Mouse (Mus musculus) liver, embryonic 14.5 days (tissue): ENCODE data around the gene Pds5a.

ENCODE experiments used
- CTCF ChIP-seq: IDR thresholded peaks from 2 replicates; pipeline ENCODE4 v1.5.1; 2016; ENCODE audit warnings: antibody characterized with exemption, low read depth, control low read depth
- EP300 ChIP-seq: IDR thresholded peaks from 2 replicates; pipeline ENCODE4 v1.6.1; 2016; ENCODE audit warnings: antibody characterized with exemption, low read depth

GRCm38 (mm10) chr5:65706979-65707378 is 8.9 kb upstream of the Pds5a start:
- TF ChIP-seq EP300: no peak
- TF ChIP-seq CTCF: no peak
